In genomic region chr2:160593035-160593434, GRCm38 (mm10) we compare ENCODE assay signal across 10 mouse cellular contexts. TPM values are rescaled to one million over a fixed set of nuclear protein-coding genes. Genes with fewer than 3 reads are reported as not detected.
DNase-seq lines count a peak whose midpoint lies in the region; ATAC-seq and TF ChIP-seq lines count a peak whose summit lies in the region.
"Had no signal": no experiment of that assay in that cellular context is flagged by ENCODE, and none has a peak within 500 bp of the region (broad histone marks: within the 10 kb centered on the region; RNA-seq: fewer than 3 reads in every experiment).

No protein-coding gene starts in this region.

- no peaks in the 10 kb centered on the region for H3K79me2 ChIP-seq in heart, adult 2 months (replicated peaks; ENCODE audit: control insufficient read depth, insufficient read depth, low read length)

- intact Hi-C loops in heart, adult 2 months (cut with DNase I), result loop anchor here (1.0 to 5.0 kb wide), 4 partner anchors 215 to 1681 kb away; no protein-coding TSS in a partner anchor

- peak; percentile 57; the same call in 1 of the 2 replicates for TF ChIP-seq EP300 in heart, adult 2 months (IDR thresholded peaks at IDR 0.05; ENCODE audit: insufficient read depth, low read depth, low read length)
- no peak for TF ChIP-seq EP300 in stomach, postnatal 0 days (optimal IDR thresholded peaks at IDR 0.05)

- no peak overlapping the region for H3K4me3 ChIP-seq in heart, adult 2 months
- H3K4me3 ChIP-seq in heart, embryonic 11.5 days (ENCODE audit: low read depth, low read length), result no peak overlapping the region
- H3K4me3 ChIP-seq in midbrain, embryonic 14.5 days (replicated peaks; ENCODE audit: low read depth, low read length), result no peak overlapping the region
- no peak overlapping the region for H3K4me3 ChIP-seq in stomach, postnatal 0 days (ENCODE audit: low read depth, low read length)
- H3K4me3 ChIP-seq: embryonic facial prominence, embryonic 12.5 days; neural tube, embryonic 12.5 days had no signal

- WGBS in heart, adult 2 months, result 9% methylated on average over 2 of the region's 2 CpGs
- 5% methylated on average over 2 of the region's 2 CpGs for WGBS in heart, embryonic 11.5 days (ENCODE audit: insufficient replicate concordance)
- WGBS in midbrain, embryonic 14.5 days, result 0% methylated on average over 2 of the region's 2 CpGs
- WGBS in stomach, postnatal 0 days, result 10% methylated on average over 2 of the region's 2 CpGs

- TF ChIP-seq CTCF in heart, adult 2 months (IDR thresholded peaks at IDR 0.05), result peak; percentile 87
- peak; percentile 95 for TF ChIP-seq CTCF in stomach, postnatal 0 days (IDR thresholded peaks at IDR 0.05; ENCODE audit: low read depth)

- H3K27me3 ChIP-seq in heart, adult 2 months (ENCODE audit: control insufficient read depth, insufficient read depth, low read length), result no peaks in the 10 kb centered on the region
- H3K27me3 ChIP-seq in heart, embryonic 11.5 days (ENCODE audit: control insufficient read depth, insufficient read depth, low read length), result peaks cover 4% of the 10 kb centered on the region; the same call in 1 of the 2 replicates
- H3K27me3 ChIP-seq in midbrain, embryonic 14.5 days (ENCODE audit: control insufficient read depth, insufficient read depth, low read length), result no peaks in the 10 kb centered on the region
- no peaks in the 10 kb centered on the region for H3K27me3 ChIP-seq in stomach, postnatal 0 days (ENCODE audit: control insufficient read depth, insufficient read depth, low read length)
- H3K27me3 ChIP-seq: embryonic facial prominence, embryonic 12.5 days had no signal

- TF ChIP-seq POLR2A in heart, adult 2 months (IDR thresholded peaks at IDR 0.05; ENCODE audit: insufficient read depth, low read depth, low read length), result no peak

- no peak overlapping the region for H3K4me2 ChIP-seq in heart, embryonic 11.5 days
- no peak overlapping the region for H3K4me2 ChIP-seq in midbrain, embryonic 14.5 days (ENCODE audit: low read length)
- no peak overlapping the region for H3K4me2 ChIP-seq in stomach, postnatal 0 days (replicated peaks; ENCODE audit: low read depth)
- H3K4me2 ChIP-seq: embryonic facial prominence, embryonic 12.5 days; neural tube, embryonic 12.5 days had no signal

- no peak overlapping the region for H3K9ac ChIP-seq in heart, adult 2 months (ENCODE audit: low read depth, low read length)
- no peak overlapping the region for H3K9ac ChIP-seq in heart, embryonic 11.5 days (ENCODE audit: low read depth, low read length)
- H3K9ac ChIP-seq in midbrain, embryonic 14.5 days (replicated peaks; ENCODE audit: low read length), result no peak overlapping the region
- no peak overlapping the region for H3K9ac ChIP-seq in stomach, postnatal 0 days (ENCODE audit: low read length)
- H3K9ac ChIP-seq: embryonic facial prominence, embryonic 12.5 days; neural tube, embryonic 12.5 days had no signal

- ATAC-seq in heart, embryonic 11.5 days (replicated peaks; ENCODE audit: insufficient number of reproducible peaks, low FRiP score, low TSS enrichment), result no peak
- ATAC-seq in midbrain, embryonic 14.5 days (ENCODE audit: low FRiP score, low TSS enrichment), result no peak
- no peak for ATAC-seq in stomach, postnatal 0 days (ENCODE audit: low FRiP score, low TSS enrichment)

- H3K27ac ChIP-seq in heart, adult 2 months, result no peak overlapping the region
- H3K27ac ChIP-seq in heart, embryonic 11.5 days (ENCODE audit: low read depth, low read length), result no peak overlapping the region
- H3K27ac ChIP-seq in midbrain, embryonic 14.5 days (replicated peaks; ENCODE audit: low read depth, low read length), result no peak overlapping the region
- H3K27ac ChIP-seq in stomach, postnatal 0 days (replicated peaks), result no peak overlapping the region
- H3K27ac ChIP-seq: embryonic facial prominence, embryonic 12.5 days; neural tube, embryonic 12.5 days had no signal

- peaks cover under 1% of the 10 kb centered on the region; the same call in 1 of the 2 replicates for H3K4me1 ChIP-seq in heart, adult 2 months (ENCODE audit: control insufficient read depth, insufficient read depth, low read length)
- H3K4me1 ChIP-seq in heart, embryonic 11.5 days (ENCODE audit: control insufficient read depth, insufficient read depth, low read length), result 0 out of 2 replicates have a peak, but pooled peaks cover 2% of the 10 kb centered on the region
- H3K4me1 ChIP-seq in midbrain, embryonic 14.5 days (ENCODE audit: control insufficient read depth, insufficient read depth, low read length), result 0 out of 2 replicates have a peak, but pooled peaks cover 7% of the 10 kb centered on the region
- no peaks in the 10 kb centered on the region for H3K4me1 ChIP-seq in stomach, postnatal 0 days (replicated peaks; ENCODE audit: control insufficient read depth, insufficient read depth)

- H3K36me3 ChIP-seq in heart, adult 2 months (ENCODE audit: control insufficient read depth, insufficient read depth, low read length), result no peaks in the 10 kb centered on the region
- no peaks in the 10 kb centered on the region for H3K36me3 ChIP-seq in heart, embryonic 11.5 days (ENCODE audit: control insufficient read depth, insufficient read depth, low read length)
- no peaks in the 10 kb centered on the region for H3K36me3 ChIP-seq in midbrain, embryonic 14.5 days (ENCODE audit: control insufficient read depth, insufficient read depth, low read length)
- no peaks in the 10 kb centered on the region for H3K36me3 ChIP-seq in stomach, postnatal 0 days (ENCODE audit: control insufficient read depth, insufficient read depth, low read length)
- H3K36me3 ChIP-seq: embryonic facial prominence, embryonic 12.5 days; neural tube, embryonic 12.5 days had no signal

- no peaks in the 10 kb centered on the region for H3K9me3 ChIP-seq in heart, embryonic 11.5 days (replicated peaks; ENCODE audit: control insufficient read depth, low read length)
- H3K9me3 ChIP-seq in midbrain, embryonic 14.5 days (ENCODE audit: control insufficient read depth, low read length), result no peaks in the 10 kb centered on the region
- no peaks in the 10 kb centered on the region for H3K9me3 ChIP-seq in stomach, postnatal 0 days (ENCODE audit: control insufficient read depth, low read length)
- H3K9me3 ChIP-seq: embryonic facial prominence, embryonic 12.5 days; neural tube, embryonic 12.5 days had no signal

- DNase-seq in heart, adult 2 months, result peak; percentile 57 to 78
- DNase-seq in ZHBTc4 (ENCODE audit: low read depth, low spot score), result peak; percentile 68
- peak; percentile 66 to 78 for DNase-seq in cerebellum, postnatal 36 days
- DNase-seq in heart, adult 9 months (ENCODE audit: low spot score in 2 of 2), result peak; percentile 31 to 60
- peak; percentile 65 to 76 for DNase-seq in layer of hippocampus, postnatal 36 days
- peak; percentile 86 for DNase-seq in midbrain, embryonic 14.5 days
- DNase-seq in stomach, postnatal 0 days (ENCODE audit: low spot score), result peak; percentile 76

RNA-seq across cellular contexts. Expression of gene Top1, which starts 52.7 kb away (rescaled TPM):
- 10 to 100 TPM; 44.1 to 46.8 TPM for total RNA-seq in heart, adult 2 months (2021)
- polyA plus RNA-seq in heart, adult 2 months (2012; rRNA removed), result 5.6 and 6.9 TPM in 2 replicates
- polyA plus RNA-seq in heart, embryonic 11.5 days (2014; fragmentation: Nextera tagmentation; extraction: Ambion mirVana), result 53.2 and 65.4 TPM in 2 replicates
- 10 to 100 TPM; 91.1 to 99.3 TPM for total RNA-seq in layer of hippocampus, postnatal 36 days (2021)
- polyA plus RNA-seq in midbrain, embryonic 14.5 days (2014; fragmentation: Nextera tagmentation; extraction: Ambion mirVana), result 83.2 and 83.5 TPM in 2 replicates
- polyA plus RNA-seq in stomach, postnatal 0 days (2015; fragmentation: Nextera tagmentation; extraction: Ambion mirVana), result 29.7 and 30.6 TPM in 2 replicates
